Mouse (Mus musculus): ENCODE measurements around the gene Vmn1r19. TPM values are rescaled to one million over a fixed set of nuclear protein-coding genes. Genes with fewer than 3 reads are reported as not detected.
"Not testable (repeated sequence)": the region's sequence is repeated elsewhere in the genome, so short reads cannot be mapped to it uniquely, and the experiment has no call there.

The Vmn1r19 gene
- not detected in 2 replicates for polyA plus RNA-seq (2015; fragmentation: Nextera tagmentation; extraction: Ambion mirVana)

DNA sequence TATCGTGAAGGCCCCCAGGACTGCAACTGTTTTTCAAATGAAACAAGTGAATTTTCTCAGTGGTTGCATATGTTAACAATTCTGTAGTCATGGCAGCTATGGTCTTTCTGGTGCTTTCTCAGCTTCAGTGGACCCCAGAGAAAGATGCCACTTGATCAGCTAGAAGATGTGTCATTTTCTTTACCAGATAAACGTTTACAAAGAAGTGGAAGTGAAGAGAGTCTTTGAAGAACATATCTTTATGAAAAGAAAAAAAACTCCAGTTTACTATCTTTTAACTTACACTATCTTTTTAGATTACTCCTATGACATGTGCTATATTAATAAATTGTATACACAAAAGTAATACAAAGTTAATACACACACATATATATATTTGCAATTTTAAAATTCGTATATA lies at the start of gene Vmn1r19:
Gene Vmn1r19, plus strand, starts transcription at position 301 of the 400 bp plus-strand sequence.
- H3K27ac ChIP-seq; H3K4me3 ChIP-seq; H3K36me3 ChIP-seq; H3K9ac ChIP-seq; ATAC-seq (ENCODE audit: borderline replicate concordance, extremely low read depth, low FRiP score, low TSS enrichment); H3K9me3 ChIP-seq; H3K27me3 ChIP-seq; H3K4me2 ChIP-seq; H3K4me1 ChIP-seq: not testable (repeated sequence)
- WGBS: 56% methylated on average over 3 of the region's 3 CpGs

DNA sequence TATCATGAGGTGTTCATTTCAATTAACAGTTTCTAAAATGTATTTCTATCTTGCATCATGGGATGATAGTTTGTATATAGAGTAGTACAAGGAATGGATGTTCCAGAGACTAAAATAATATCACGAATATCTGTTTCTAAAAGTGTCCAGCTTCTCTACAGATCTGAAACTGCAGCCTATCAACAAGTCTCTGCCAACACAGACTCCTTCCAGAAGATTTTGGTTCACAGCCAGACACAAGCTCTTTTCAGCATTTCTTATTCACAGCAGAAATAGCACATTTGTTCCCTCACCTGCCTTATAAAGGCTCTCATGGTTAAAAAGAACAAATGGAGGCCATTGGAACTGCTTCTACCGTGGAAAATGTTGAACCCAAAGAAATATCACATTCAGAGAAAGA lies 46.7 kb upstream of the Vmn1r19 start:
- no peak for ATAC-seq (ENCODE audit: borderline replicate concordance, extremely low read depth, low FRiP score, low TSS enrichment)
- WGBS: 62% methylated on average over 2 of the region's 2 CpGs
- no peaks in the 10 kb centered on the region for H3K9me3 ChIP-seq
- H3K4me3 ChIP-seq: no peak overlapping the region
- H3K27ac ChIP-seq: no peak overlapping the region
- no peaks in the 10 kb centered on the region for H3K27me3 ChIP-seq
- no peak overlapping the region for H3K9ac ChIP-seq
- H3K36me3 ChIP-seq: no peaks in the 10 kb centered on the region
- H3K4me2 ChIP-seq: no peak overlapping the region
- H3K4me1 ChIP-seq: no peaks in the 10 kb centered on the region

DNA sequence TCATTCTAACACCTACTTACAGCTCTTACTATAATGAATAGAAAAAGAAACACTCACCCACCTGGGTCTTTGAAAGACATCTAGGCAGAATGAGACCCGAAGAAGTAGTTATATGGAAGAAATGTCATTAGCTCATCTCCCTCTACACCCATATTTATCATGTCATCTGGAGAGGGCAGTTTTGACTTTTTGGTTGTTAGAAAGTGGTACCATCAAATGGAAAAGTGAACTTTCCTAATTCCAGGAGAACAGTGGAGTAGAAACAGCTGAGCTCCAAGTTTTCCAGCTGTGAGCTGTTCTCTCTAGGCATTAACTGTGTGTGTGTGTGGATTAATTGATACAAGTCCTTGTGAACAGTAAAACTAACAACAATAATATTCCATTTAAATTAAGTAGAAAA lies 40.0 kb upstream of the Vmn1r19 start, which contains the start of gene Vmn1r17:
Gene Vmn1r17, minus strand, starts transcription at position 101 of the 400 bp plus-strand sequence.
- Histone ChIP-seq H3K27ac (no peak within 1 kb of the TSS), H3K9me3 (no peaks in the 10 kb centered on the region), H3K27me3 (no peaks in the 10 kb centered on the region), H3K4me3 (no peak within 1 kb of the TSS), H3K4me2 (no peak within 1 kb of the TSS), H3K4me1 (no peaks in the 10 kb centered on the region), H3K36me3 (no peaks in the 10 kb centered on the region), H3K9ac (no peak within 1 kb of the TSS)
- no peak for ATAC-seq (ENCODE audit: borderline replicate concordance, extremely low read depth, low FRiP score, low TSS enrichment)
- 90% methylated on average over 1 of the region's 1 CpGs for WGBS

DNA sequence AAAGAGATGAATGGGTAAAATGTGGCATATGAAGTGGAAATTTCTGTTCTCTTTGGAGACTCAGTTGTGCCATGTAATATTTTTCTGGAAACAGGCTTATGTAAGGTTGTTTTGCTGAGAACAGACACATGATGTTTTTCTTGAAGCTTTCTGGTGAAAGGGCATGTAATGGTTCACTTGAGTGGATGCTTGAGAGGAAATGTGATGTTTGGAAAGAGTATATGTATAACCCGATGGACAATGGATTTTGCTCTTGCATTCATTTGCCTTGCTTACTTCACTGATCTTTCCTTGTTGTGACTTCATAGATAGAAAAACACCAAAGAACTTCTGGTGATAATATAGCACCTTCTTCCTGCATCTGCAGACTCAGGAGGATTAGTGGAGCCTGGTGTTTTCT lies 37.7 kb upstream of the Vmn1r19 start:
- not testable (repeated sequence) for H3K4me1 ChIP-seq; H3K4me2 ChIP-seq; H3K36me3 ChIP-seq; H3K9me3 ChIP-seq; H3K9ac ChIP-seq; ATAC-seq (ENCODE audit: borderline replicate concordance, extremely low read depth, low FRiP score, low TSS enrichment); H3K4me3 ChIP-seq; H3K27me3 ChIP-seq; H3K27ac ChIP-seq
- WGBS: 83% methylated on average over 1 of the region's 1 CpGs

DNA sequence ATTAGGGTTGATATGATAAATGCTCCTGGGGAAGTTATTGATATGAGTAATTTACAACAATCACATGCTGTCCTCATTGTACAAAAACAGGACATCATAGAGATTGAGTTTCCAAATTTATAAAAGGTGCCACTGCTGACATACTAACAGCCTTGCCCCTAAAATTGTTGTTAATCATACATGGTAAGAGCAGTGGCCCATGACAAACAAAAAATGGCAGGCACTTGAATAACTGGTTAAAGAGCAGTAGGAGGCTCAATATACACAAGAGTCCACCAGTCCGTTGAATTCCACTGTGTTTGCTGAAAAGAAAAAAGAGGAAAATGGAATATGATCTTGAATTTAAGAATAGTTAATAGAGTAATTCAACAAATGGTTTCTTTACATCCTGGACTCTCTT lies 36.1 kb upstream of the Vmn1r19 start:
- H3K4me2 ChIP-seq: no peak overlapping the region
- H3K36me3 ChIP-seq: no peaks in the 10 kb centered on the region
- H3K4me3 ChIP-seq: no peak overlapping the region
- H3K9ac ChIP-seq: no peak overlapping the region
- ATAC-seq (ENCODE audit: borderline replicate concordance, extremely low read depth, low FRiP score, low TSS enrichment): no peak
- no peak overlapping the region for H3K27ac ChIP-seq
- WGBS: 88% methylated on average over 1 of the region's 1 CpGs
- no peaks in the 10 kb centered on the region for H3K9me3 ChIP-seq
- H3K4me1 ChIP-seq: no peaks in the 10 kb centered on the region
- H3K27me3 ChIP-seq: no peaks in the 10 kb centered on the region

DNA sequence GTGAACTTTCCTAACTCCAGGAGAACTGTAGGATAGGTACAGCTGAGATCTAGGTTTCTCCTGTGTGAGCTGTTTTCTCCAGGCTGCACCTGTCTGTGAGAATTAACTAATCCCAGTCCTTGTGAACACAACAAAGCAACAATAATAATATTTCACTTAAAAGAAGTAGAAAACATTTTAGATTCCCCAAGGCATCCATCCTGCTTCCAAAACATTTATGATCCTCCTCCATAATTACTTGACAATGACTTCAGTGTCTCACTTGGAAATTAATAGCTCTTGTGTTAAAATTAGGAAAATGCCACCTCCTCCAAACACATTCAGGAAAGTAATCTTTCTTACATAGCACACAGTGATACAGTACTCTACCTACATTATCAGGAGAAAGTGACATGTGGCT lies 7.9 kb upstream of the Vmn1r19 start, which contains the start of gene Vmn1r18:
Gene Vmn1r18, minus strand, starts transcription at position 101 of the 400 bp plus-strand sequence.
- no peaks in the 10 kb centered on the region for H3K36me3 ChIP-seq
- no peak within 1 kb of the TSS for H3K27ac ChIP-seq
- no peaks in the 10 kb centered on the region for H3K9me3 ChIP-seq
- ATAC-seq (ENCODE audit: borderline replicate concordance, extremely low read depth, low FRiP score, low TSS enrichment): no peak
- H3K27me3 ChIP-seq: no peaks in the 10 kb centered on the region
- H3K4me3 ChIP-seq: no peak within 1 kb of the TSS
- no peaks in the 10 kb centered on the region for H3K4me1 ChIP-seq
- no peak within 1 kb of the TSS for H3K9ac ChIP-seq
- H3K4me2 ChIP-seq: no peak within 1 kb of the TSS

DNA sequence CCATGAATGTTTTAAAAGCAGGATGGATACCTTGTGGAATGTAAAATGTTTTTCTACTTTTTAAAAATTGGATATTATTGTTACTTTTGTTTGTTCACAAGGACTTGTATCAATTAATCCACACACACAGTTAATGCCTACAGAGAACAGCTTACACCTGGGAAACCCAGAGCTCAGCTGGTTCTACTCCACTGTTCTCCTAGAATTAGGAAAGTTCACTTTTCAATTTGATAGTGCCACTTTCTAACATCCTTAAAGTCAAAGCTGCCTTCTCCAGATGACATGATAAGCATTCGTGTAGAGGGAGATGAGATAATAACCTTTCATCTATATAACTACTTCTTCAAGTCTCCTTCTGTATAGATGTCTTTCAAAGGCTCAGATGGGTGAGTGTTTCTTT lies 25.1 kb downstream of the Vmn1r19 start, which contains the start of gene Vmn1r20:
Gene Vmn1r20, plus strand, starts transcription at position 301 of the 400 bp plus-strand sequence.
- H3K9ac ChIP-seq: no peak within 1 kb of the TSS
- WGBS: 37% methylated on average over 1 of the region's 1 CpGs

DNA sequence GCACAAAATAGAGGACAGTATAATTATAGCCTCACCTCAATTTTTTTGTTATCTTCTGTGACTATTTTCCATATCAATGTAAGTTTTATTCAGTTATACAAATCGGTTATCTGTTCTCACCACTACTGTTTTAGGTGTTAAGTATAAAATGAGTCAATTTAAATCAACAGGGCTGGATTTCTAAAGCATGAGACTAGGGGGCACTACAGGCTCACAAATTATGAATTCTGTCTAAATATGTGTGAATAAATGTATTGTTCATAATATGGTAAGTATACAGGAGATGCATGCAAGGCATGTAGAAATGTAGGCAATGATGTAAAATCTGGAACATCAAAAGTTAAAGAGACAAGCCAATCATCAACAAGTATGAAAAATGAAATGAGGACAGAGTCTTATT lies 27.6 kb downstream of the Vmn1r19 start:
- H3K36me3 ChIP-seq: no peaks in the 10 kb centered on the region
- H3K9ac ChIP-seq: no peak overlapping the region
- H3K27me3 ChIP-seq: no peaks in the 10 kb centered on the region
- no peak for ATAC-seq (ENCODE audit: borderline replicate concordance, extremely low read depth, low FRiP score, low TSS enrichment)
- H3K27ac ChIP-seq: no peak overlapping the region
- H3K4me1 ChIP-seq: no peaks in the 10 kb centered on the region
- H3K4me3 ChIP-seq: no peak overlapping the region
- H3K9me3 ChIP-seq: no peaks in the 10 kb centered on the region
- WGBS: 68% methylated on average over 1 of the region's 1 CpGs
- no peak overlapping the region for H3K4me2 ChIP-seq

More for the DNA sequence above, 25.1 kb downstream of the Vmn1r19 start, which contains the start of gene Vmn1r20:
- Histone ChIP-seq H3K27ac (no peak within 1 kb of the TSS), H3K4me1 (no peaks in the 10 kb centered on the region), H3K4me2 (no peak within 1 kb of the TSS), H3K9me3 (no peaks in the 10 kb centered on the region), H3K4me3 (no peak within 1 kb of the TSS), H3K36me3 (no peaks in the 10 kb centered on the region), H3K27me3 (no peaks in the 10 kb centered on the region)
- no peak for ATAC-seq (ENCODE audit: borderline replicate concordance, extremely low read depth, low FRiP score, low TSS enrichment)

Other genes with a start within 250 kb of the Vmn1r19 start
- gene Vmn1r12, start 246.9 kb upstream of the Vmn1r19 start, polyA plus RNA-seq (2015; fragmentation: Nextera tagmentation; extraction: Ambion mirVana): not detected in 2 replicates
- not detected in 2 replicates for gene Vmn1r13, start 200.5 kb upstream of the Vmn1r19 start, polyA plus RNA-seq (2015; fragmentation: Nextera tagmentation; extraction: Ambion mirVana)
- gene Vmn1r14, start 172.1 kb upstream of the Vmn1r19 start, polyA plus RNA-seq (2015; fragmentation: Nextera tagmentation; extraction: Ambion mirVana): not detected in 2 replicates
- not detected in 2 replicates for gene Vmn1r15, start 145.8 kb upstream of the Vmn1r19 start, polyA plus RNA-seq (2015; fragmentation: Nextera tagmentation; extraction: Ambion mirVana)
- gene Vmn1r16, start 74.3 kb upstream of the Vmn1r19 start, polyA plus RNA-seq (2015; fragmentation: Nextera tagmentation; extraction: Ambion mirVana): not detected in 2 replicates
- gene Vmn1r17, start 40.1 kb upstream of the Vmn1r19 start, polyA plus RNA-seq (2015; fragmentation: Nextera tagmentation; extraction: Ambion mirVana): not detected in 2 replicates
- not detected in 2 replicates for gene Vmn1r18, start 8.0 kb upstream of the Vmn1r19 start, polyA plus RNA-seq (2015; fragmentation: Nextera tagmentation; extraction: Ambion mirVana)
- not detected in 2 replicates for gene Vmn1r20, start 25.1 kb downstream of the Vmn1r19 start, polyA plus RNA-seq (2015; fragmentation: Nextera tagmentation; extraction: Ambion mirVana)
- 5.9 and 6.4 TPM in 2 replicates for gene Ppm1k, start 131.7 kb downstream of the Vmn1r19 start, polyA plus RNA-seq (2015; fragmentation: Nextera tagmentation; extraction: Ambion mirVana)
- gene Herc6, start 177.2 kb downstream of the Vmn1r19 start, polyA plus RNA-seq (2015; fragmentation: Nextera tagmentation; extraction: Ambion mirVana): 2.9 and 3.7 TPM in 2 replicates

Measured in lung, embryonic 15.5 days (tissue).